Comparison of ENCODE assay signal across 26 mouse cellular contexts in genomic region chr2:181930037-181930436, GRCm38 (mm10).
DNase-seq lines count a peak whose midpoint lies in the region; ATAC-seq and TF ChIP-seq lines count a peak whose summit lies in the region.
"Had no signal": no experiment of that assay in that cellular context is flagged by ENCODE, and none has a peak within 500 bp of the region (broad histone marks: within the 10 kb centered on the region; RNA-seq: fewer than 3 reads in every experiment).

No protein-coding gene starts in this region.

- WGBS in forebrain, postnatal 0 days: 89% methylated on average over 5 of the region's 5 CpGs
- WGBS in forebrain, embryonic 16.5 days: 83% methylated on average over 5 of the region's 5 CpGs
- 68% methylated on average over 5 of the region's 5 CpGs for WGBS in liver, embryonic 16.5 days (ENCODE audit: insufficient replicate concordance)
- 65% methylated on average over 5 of the region's 5 CpGs for WGBS in liver, embryonic 12.5 days (ENCODE audit: insufficient replicate concordance)

- peak; percentile 38 for ATAC-seq in forebrain, postnatal 0 days
- ATAC-seq in forebrain, embryonic 16.5 days: no peak
- 0 out of 2 replicates have a peak, but pooled peaks have one; percentile 45 for ATAC-seq in liver, embryonic 16.5 days (ENCODE audit: low read depth)
- ATAC-seq in liver, embryonic 12.5 days: no peak
- 0 out of 2 replicates have a peak, but pooled peaks have one; percentile 33 for ATAC-seq in erythroblast, adult 5-6 weeks (replicated peaks; ENCODE audit: low FRiP score, poor library complexity, severe bottlenecking)
- peak; percentile 17; the same call in 1 of the 2 replicates for ATAC-seq in neutrophil, adult 5-6 weeks (ENCODE audit: extremely low read depth, insufficient number of reproducible peaks, low FRiP score, poor library complexity, severe bottlenecking)
- no peak for ATAC-seq in frontal cortex, adult (ENCODE audit: low TSS enrichment)
- no peak for ATAC-seq in megakaryocyte-erythroid progenitor cell, adult 5-6 weeks (replicated peaks; ENCODE audit: low FRiP score, low TSS enrichment, poor library complexity, severe bottlenecking)
- ATAC-seq: forebrain, embryonic 15.5 days; inflammation-experienced regulatory T-cells, adult 6 months; midbrain, embryonic 16.5 days; Patski had no signal

- H3K4me2 ChIP-seq in forebrain, postnatal 0 days (ENCODE audit: low read depth): no peak overlapping the region
- no peak overlapping the region for H3K4me2 ChIP-seq in forebrain, embryonic 16.5 days (ENCODE audit: low read length)
- H3K4me2 ChIP-seq in liver, embryonic 16.5 days (ENCODE audit: low read depth, low read length): no peak overlapping the region
- no peak overlapping the region for H3K4me2 ChIP-seq in liver, embryonic 12.5 days
- H3K4me2 ChIP-seq: embryonic facial prominence, embryonic 13.5 days; forebrain, embryonic 15.5 days; heart, embryonic 15.5 days; liver, embryonic 11.5 days; lung, embryonic 14.5 days had no signal

- no peak overlapping the region for H3K9ac ChIP-seq in forebrain, postnatal 0 days
- H3K9ac ChIP-seq in forebrain, embryonic 16.5 days (replicated peaks; ENCODE audit: low read depth, low read length): no peak overlapping the region
- H3K9ac ChIP-seq in liver, embryonic 16.5 days (ENCODE audit: low read depth, low read length): no peak overlapping the region
- H3K9ac ChIP-seq in liver, embryonic 12.5 days: no peak overlapping the region
- H3K9ac ChIP-seq: embryonic facial prominence, embryonic 13.5 days; forebrain, embryonic 15.5 days; heart, embryonic 15.5 days; lung, embryonic 14.5 days had no signal

- no peak for DNase-seq in forebrain, postnatal 0 days
- DNase-seq: adrenal gland, postnatal 10 days; cerebellum, adult 2 months; cerebellum, postnatal 25 days; embryo, embryonic 11 days; heart, postnatal 36 days; kidney, adult 9 months; kidney, postnatal 14 days; left cerebral cortex, postnatal 4 days; lung, embryonic 14.5 days had no signal

- no peak overlapping the region for H3K4me3 ChIP-seq in forebrain, postnatal 0 days (ENCODE audit: low read depth, low read length)
- H3K4me3 ChIP-seq in forebrain, embryonic 16.5 days (replicated peaks; ENCODE audit: low read length): no peak overlapping the region
- H3K4me3 ChIP-seq in liver, embryonic 16.5 days (ENCODE audit: low read depth, low read length): no peak overlapping the region
- no peak overlapping the region for H3K4me3 ChIP-seq in liver, embryonic 12.5 days
- H3K4me3 ChIP-seq: embryonic facial prominence, embryonic 13.5 days; forebrain, embryonic 15.5 days; heart, embryonic 15.5 days; megakaryocyte, embryonic 14.5 days had no signal

- no peaks in the 10 kb centered on the region for H3K9me3 ChIP-seq in forebrain, postnatal 0 days (ENCODE audit: low read length)
- no peaks in the 10 kb centered on the region for H3K9me3 ChIP-seq in forebrain, embryonic 16.5 days (ENCODE audit: control insufficient read depth, low read length)
- no peaks in the 10 kb centered on the region for H3K9me3 ChIP-seq in liver, embryonic 16.5 days (replicated peaks; ENCODE audit: control insufficient read depth, low read length)
- no peaks in the 10 kb centered on the region for H3K9me3 ChIP-seq in liver, embryonic 12.5 days (replicated peaks)
- H3K9me3 ChIP-seq: embryonic facial prominence, embryonic 13.5 days; forebrain, embryonic 15.5 days; heart, embryonic 15.5 days; megakaryocyte, embryonic 14.5 days had no signal

- no peak overlapping the region for H3K27ac ChIP-seq in forebrain, postnatal 0 days (ENCODE audit: low read depth, low read length)
- H3K27ac ChIP-seq in forebrain, embryonic 16.5 days (ENCODE audit: low read length): no peak overlapping the region
- no peak overlapping the region for H3K27ac ChIP-seq in liver, embryonic 16.5 days (ENCODE audit: low read length)
- H3K27ac ChIP-seq in liver, embryonic 12.5 days: no peak overlapping the region
- H3K27ac ChIP-seq: embryonic facial prominence, embryonic 13.5 days; forebrain, embryonic 15.5 days; heart, embryonic 15.5 days; stomach, postnatal 0 days had no signal

- no peaks in the 10 kb centered on the region for H3K4me1 ChIP-seq in forebrain, postnatal 0 days (ENCODE audit: insufficient read depth)
- H3K4me1 ChIP-seq in forebrain, embryonic 16.5 days (replicated peaks; ENCODE audit: control insufficient read depth, insufficient read depth, low read length): no peaks in the 10 kb centered on the region
- H3K4me1 ChIP-seq in liver, embryonic 16.5 days (ENCODE audit: control insufficient read depth, low read depth, low read length): no peaks in the 10 kb centered on the region
- H3K4me1 ChIP-seq in liver, embryonic 12.5 days: no peaks in the 10 kb centered on the region
- H3K4me1 ChIP-seq: embryonic facial prominence, embryonic 13.5 days; forebrain, embryonic 15.5 days; heart, embryonic 15.5 days; megakaryocyte, embryonic 14.5 days had no signal

- TF ChIP-seq CTCF in forebrain, postnatal 0 days (IDR thresholded peaks at IDR 0.05; ENCODE audit: low read depth): no peak

- H3K27me3 ChIP-seq in forebrain, postnatal 0 days (ENCODE audit: insufficient read depth, low read length): no peaks in the 10 kb centered on the region
- H3K27me3 ChIP-seq in forebrain, embryonic 16.5 days (replicated peaks; ENCODE audit: control insufficient read depth, insufficient read depth, low read length): no peaks in the 10 kb centered on the region
- no peaks in the 10 kb centered on the region for H3K27me3 ChIP-seq in liver, embryonic 16.5 days (ENCODE audit: control insufficient read depth, insufficient read depth, low read depth, low read length)
- no peaks in the 10 kb centered on the region for H3K27me3 ChIP-seq in liver, embryonic 12.5 days (replicated peaks)
- H3K27me3 ChIP-seq: embryonic facial prominence, embryonic 13.5 days; forebrain, embryonic 15.5 days; heart, embryonic 15.5 days; megakaryocyte, embryonic 14.5 days; Patski had no signal

- H3K36me3 ChIP-seq in forebrain, postnatal 0 days (ENCODE audit: insufficient read depth): no peaks in the 10 kb centered on the region
- no peaks in the 10 kb centered on the region for H3K36me3 ChIP-seq in forebrain, embryonic 16.5 days (ENCODE audit: control insufficient read depth, insufficient read depth)
- no peaks in the 10 kb centered on the region for H3K36me3 ChIP-seq in liver, embryonic 16.5 days (ENCODE audit: control insufficient read depth, insufficient read depth)
- no peaks in the 10 kb centered on the region for H3K36me3 ChIP-seq in liver, embryonic 12.5 days
- H3K36me3 ChIP-seq: embryonic facial prominence, embryonic 13.5 days; forebrain, embryonic 15.5 days; heart, embryonic 15.5 days had no signal

Comparison
In these comparisons a context has a peak if more than half of its experiments do, and no peak if none do; other contexts are left out.
1. ATAC-seq: peak in forebrain, postnatal 0 days (single experiment), liver, embryonic 16.5 days (single experiment), erythroblast, adult 5-6 weeks (single experiment) and neutrophil, adult 5-6 weeks (single experiment); none in forebrain, embryonic 16.5 days (single experiment), liver, embryonic 12.5 days (single experiment), frontal cortex, adult (single experiment) and megakaryocyte-erythroid progenitor cell, adult 5-6 weeks (single experiment).